Mouse (Mus musculus) hindbrain, embryonic 12.5 days (tissue): ENCODE results near the gene Oosp3. TPM values are rescaled to one million over a fixed set of nuclear protein-coding genes. Genes with fewer than 3 reads are reported as not detected.

Experiments used
- ATAC-seq: fragments of 200-750 bp; cut with Nextera tagmentation; 2 replicates; pipeline ENCODE4 v1.8.0; 2017; ENCODE audit warnings: moderate TSS enrichment; ENCODE audit not compliant: low FRiP score
- H3K27ac ChIP-seq: fragments of 300-500 bp; sonication (generic); 2 replicates; pipeline ENCODE4 v1.5.1; 2016; ENCODE audit warnings: mild to moderate bottlenecking
- H3K27me3 ChIP-seq: fragments of 300-500 bp; sonication (generic); 2 replicates; pipeline ENCODE4 v1.6.1; 2016; ENCODE audit warnings: mild to moderate bottlenecking
- H3K36me3 ChIP-seq: fragments of 300-500 bp; sonication (generic); 2 replicates; pipeline ENCODE4 v1.6.1; 2016; ENCODE audit warnings: mild to moderate bottlenecking
- H3K4me1 ChIP-seq: fragments of 300-500 bp; sonication (generic); 2 replicates; pipeline ENCODE4 v1.6.1; 2016
- H3K4me2 ChIP-seq: fragments of 300-500 bp; sonication (generic); replicated peaks from 2 replicates; pipeline ENCODE4 v1.6.1; 2016; ENCODE audit warnings: mild to moderate bottlenecking
- H3K4me3 ChIP-seq: fragments of 300-500 bp; sonication (generic); 2 replicates; pipeline ENCODE4 v1.5.1; 2016; ENCODE audit warnings: mild to moderate bottlenecking
- H3K9ac ChIP-seq: fragments of 300-500 bp; sonication (generic); 2 replicates; pipeline ENCODE4 v1.6.1; 2016; ENCODE audit warnings: mild to moderate bottlenecking, moderate library complexity
- H3K9me3 ChIP-seq: fragments of 300-500 bp; sonication (generic); replicated peaks from 2 replicates; pipeline ENCODE4 v1.6.1; 2016; ENCODE audit warnings: mild to moderate bottlenecking
- WGBS: fragments of 180-500 bp; shearing (Covaris S2); methylation state at CpG from one replicate; pipeline ENCODE4 v1.1.7; 2016; 5-methylcytosine and 5-hydroxymethylcytosine counted together
- polyA plus RNA-seq: library from polyadenylated mRNA; unstranded; fragments of >200 nt; fragmentation: Nextera tagmentation; extraction: Ambion mirVana; gene quantifications from 2 replicates; pipeline ENCODE4 v1.2.1, GENCODE M21; 2016

Oosp3 gene
- polyA plus RNA-seq, result not detected in 2 replicates

- Histone ChIP-seq H3K4me1 (no peaks in the 10 kb centered on the region), H3K9me3 (no peaks in the 10 kb centered on the region), H3K27ac (no peak within 1 kb of the TSS), H3K36me3 (no peaks in the 10 kb centered on the region), H3K4me2 (no peak within 1 kb of the TSS), H3K9ac (no peak within 1 kb of the TSS), H3K4me3 (no peak within 1 kb of the TSS), H3K27me3 (no peaks in the 10 kb centered on the region)
- 95% methylated on average over 2 of the region's 2 CpGs for WGBS
- no peak for ATAC-seq
These were observed at the start of gene Oosp3 for GRCm38 (mm10) chr19:11696755-11697154. TSS of gene Oosp3 (plus strand) at chr19:11697055.

GRCm38 (mm10) chr19:11649564-11649963 lies 47.3 kb upstream of the Oosp3 start:
- no peaks in the 10 kb centered on the region for H3K4me1 ChIP-seq
- WGBS, result 81% methylated on average over 4 of the region's 4 CpGs
- no peaks in the 10 kb centered on the region for H3K36me3 ChIP-seq
- no peak overlapping the region for H3K9ac ChIP-seq
- H3K27ac ChIP-seq, result no peak overlapping the region
- ATAC-seq, result no peak
- H3K4me3 ChIP-seq, result no peak overlapping the region
- H3K9me3 ChIP-seq, result no peaks in the 10 kb centered on the region
- no peaks in the 10 kb centered on the region for H3K27me3 ChIP-seq
- H3K4me2 ChIP-seq, result no peak overlapping the region

GRCm38 (mm10) chr19:11659142-11659541 lies 37.7 kb upstream of the Oosp3 start:
- Histone ChIP-seq H3K27ac (no peak overlapping the region), H3K9ac (no peak overlapping the region), H3K27me3 (no peaks in the 10 kb centered on the region), H3K4me3 (no peak overlapping the region), H3K4me1 (no peaks in the 10 kb centered on the region), H3K4me2 (no peak overlapping the region), H3K36me3 (no peaks in the 10 kb centered on the region), H3K9me3 (no peaks in the 10 kb centered on the region)
- 63% methylated on average over 2 of the region's 2 CpGs for WGBS
- no peak for ATAC-seq

DNA sequence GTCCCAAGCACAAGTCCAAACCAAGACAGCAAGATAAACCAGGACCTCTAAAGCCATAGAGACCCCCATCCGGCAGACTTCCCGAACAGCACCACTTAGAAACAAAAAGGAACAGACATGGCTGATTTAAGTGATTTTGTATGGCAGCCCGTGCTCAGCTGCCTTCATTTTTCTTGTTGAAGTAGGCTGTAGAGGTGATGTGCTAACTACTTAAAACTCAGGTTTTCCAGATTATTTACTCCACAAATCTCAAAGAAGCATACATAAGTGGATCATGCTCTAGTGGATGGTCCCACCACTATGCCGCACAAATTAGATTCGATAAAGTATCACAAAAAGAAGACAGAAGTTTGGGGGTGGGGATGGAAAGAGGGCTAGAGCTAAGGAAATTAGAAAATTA lies 36.4 kb upstream of the Oosp3 start, which contains the start of gene Oosp2:
Oosp2 (minus strand) TSS at position 101 of the 400 bp plus-strand sequence.
- H3K4me1 ChIP-seq, result no peaks in the 10 kb centered on the region
- WGBS, result 92% methylated on average over 5 of the region's 5 CpGs
- no peaks in the 10 kb centered on the region for H3K36me3 ChIP-seq
- no peak within 1 kb of the TSS for H3K4me3 ChIP-seq
- no peaks in the 10 kb centered on the region for H3K9me3 ChIP-seq
- ATAC-seq, result no peak
- H3K9ac ChIP-seq, result no peak within 1 kb of the TSS
- no peak within 1 kb of the TSS for H3K4me2 ChIP-seq
- H3K27ac ChIP-seq, result no peak within 1 kb of the TSS
- H3K27me3 ChIP-seq, result no peaks in the 10 kb centered on the region

- H3K9ac ChIP-seq, result no peak overlapping the region
- no peaks in the 10 kb centered on the region for H3K27me3 ChIP-seq
- no peak overlapping the region for H3K27ac ChIP-seq
- H3K4me1 ChIP-seq, result no peaks in the 10 kb centered on the region
- no peak for ATAC-seq
- H3K36me3 ChIP-seq, result no peaks in the 10 kb centered on the region
- no peak overlapping the region for H3K4me2 ChIP-seq
- no peak overlapping the region for H3K4me3 ChIP-seq
- H3K9me3 ChIP-seq, result no peaks in the 10 kb centered on the region
These were observed 35.3 kb upstream of the Oosp3 start for GRCm38 (mm10) chr19:11661562-11661961.

DNA sequence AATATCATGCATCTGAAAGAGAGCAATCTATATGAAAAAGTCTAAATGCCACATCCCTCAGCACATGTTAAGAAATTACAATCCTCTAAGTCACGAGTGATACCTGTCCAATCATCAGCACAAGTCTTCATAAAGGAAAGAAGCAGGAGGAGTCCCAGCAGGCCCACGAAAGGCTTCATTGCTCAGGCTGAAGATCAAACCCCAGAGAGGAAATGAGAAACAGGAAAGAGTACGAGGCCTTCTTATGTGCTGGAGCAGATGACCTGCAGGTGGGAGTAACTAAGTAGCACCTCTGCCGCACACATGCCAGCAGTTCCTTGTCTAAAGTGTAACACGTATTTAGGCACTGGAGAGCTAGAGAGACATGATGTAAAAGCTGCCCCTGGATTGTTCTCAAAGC lies 6.0 kb upstream of the Oosp3 start, which contains the start of gene Oosp1:
Oosp1 (minus strand) TSS at position 312 of the 400 bp plus-strand sequence.
- no peak for ATAC-seq
- Histone ChIP-seq H3K4me3 (no peak within 1 kb of the TSS), H3K27me3 (no peaks in the 10 kb centered on the region), H3K36me3 (no peaks in the 10 kb centered on the region), H3K4me2 (no peak within 1 kb of the TSS), H3K9ac (no peak within 1 kb of the TSS), H3K27ac (no peak within 1 kb of the TSS), H3K4me1 (no peaks in the 10 kb centered on the region), H3K9me3 (no peaks in the 10 kb centered on the region)
- 76% methylated on average over 5 of the region's 5 CpGs for WGBS

- no peak overlapping the region for H3K9ac ChIP-seq
- H3K27me3 ChIP-seq, result no peaks in the 10 kb centered on the region
- no peaks in the 10 kb centered on the region for H3K36me3 ChIP-seq
- no peak overlapping the region for H3K4me2 ChIP-seq
- no peaks in the 10 kb centered on the region for H3K9me3 ChIP-seq
- H3K4me1 ChIP-seq, result no peaks in the 10 kb centered on the region
- WGBS, result 68% methylated on average over 1 of the region's 1 CpGs
- no peak for ATAC-seq
- no peak overlapping the region for H3K4me3 ChIP-seq
- H3K27ac ChIP-seq, result no peak overlapping the region
These were observed 5.4 kb upstream of the Oosp3 start for GRCm38 (mm10) chr19:11691454-11691853.

DNA sequence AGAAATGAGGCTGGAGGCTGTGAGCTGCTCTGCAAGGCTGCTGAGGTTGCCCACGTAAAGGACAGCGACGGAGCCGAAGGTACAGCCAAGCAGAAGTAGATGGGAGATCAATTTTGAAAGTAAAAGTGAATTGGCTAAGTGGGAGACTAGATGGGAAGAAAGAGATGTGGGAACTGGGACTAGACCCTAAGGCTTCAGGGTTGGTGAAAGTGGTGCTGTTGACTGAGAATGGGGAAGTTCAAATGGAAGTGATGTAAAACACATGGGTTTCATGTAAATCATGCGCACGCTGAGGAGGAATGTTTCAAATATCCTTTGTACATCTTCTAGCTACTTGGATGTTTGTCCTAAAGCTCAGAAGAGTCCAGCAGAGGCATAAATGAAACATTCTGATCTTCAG lies 1.5 kb downstream of the Oosp3 start:
- no peaks in the 10 kb centered on the region for H3K27me3 ChIP-seq
- H3K4me1 ChIP-seq, result no peaks in the 10 kb centered on the region
- no peak overlapping the region for H3K27ac ChIP-seq
- no peak overlapping the region for H3K4me3 ChIP-seq
- no peak overlapping the region for H3K4me2 ChIP-seq
- H3K9me3 ChIP-seq, result no peaks in the 10 kb centered on the region
- H3K9ac ChIP-seq, result no peak overlapping the region
- no peaks in the 10 kb centered on the region for H3K36me3 ChIP-seq
- WGBS, result 89% methylated on average over 6 of the region's 6 CpGs
- no peak for ATAC-seq

GRCm38 (mm10) chr19:11712451-11712850 lies 15.6 kb downstream of the Oosp3 start:
- Histone ChIP-seq H3K9me3 (no peaks in the 10 kb centered on the region), H3K9ac (no peak overlapping the region), H3K36me3 (no peaks in the 10 kb centered on the region), H3K4me3 (no peak overlapping the region), H3K4me1 (no peaks in the 10 kb centered on the region), H3K27me3 (no peaks in the 10 kb centered on the region), H3K27ac (no peak overlapping the region), H3K4me2 (no peak overlapping the region)
- no peak for ATAC-seq
- WGBS, result 83% methylated on average over 4 of the region's 4 CpGs

DNA sequence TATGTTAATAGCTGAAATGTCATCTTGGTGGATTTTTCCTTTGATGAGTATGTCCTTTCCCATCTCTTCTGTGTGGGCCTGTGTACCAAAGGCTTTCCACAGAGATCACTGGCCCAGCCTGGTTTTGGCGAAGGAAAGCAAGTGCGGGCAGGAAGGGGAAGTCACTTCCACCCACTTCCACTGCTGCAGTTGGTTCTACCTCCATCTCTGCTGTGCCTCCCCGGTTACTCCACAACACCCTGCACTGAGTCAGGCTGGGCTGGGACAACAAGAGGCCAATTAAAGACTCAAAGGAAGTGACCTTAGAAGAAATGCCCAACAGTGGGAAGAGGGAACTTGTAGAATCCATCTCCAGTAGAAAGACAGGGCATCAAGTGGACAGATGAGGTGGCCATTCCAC lies 23.2 kb downstream of the Oosp3 start:
- H3K9ac ChIP-seq, result no peak overlapping the region
- no peaks in the 10 kb centered on the region for H3K36me3 ChIP-seq
- H3K4me3 ChIP-seq, result no peak overlapping the region
- no peaks in the 10 kb centered on the region for H3K27me3 ChIP-seq
- ATAC-seq, result no peak
- H3K4me2 ChIP-seq, result no peak overlapping the region
- no peak overlapping the region for H3K27ac ChIP-seq
- H3K9me3 ChIP-seq, result no peaks in the 10 kb centered on the region
- H3K4me1 ChIP-seq, result no peaks in the 10 kb centered on the region
- 88% methylated on average over 3 of the region's 3 CpGs for WGBS

GRCm38 (mm10) chr19:11723870-11724269 lies 27.0 kb downstream of the Oosp3 start:
- no peak overlapping the region for H3K27ac ChIP-seq
- H3K4me2 ChIP-seq, result no peak overlapping the region
- no peak overlapping the region for H3K4me3 ChIP-seq
- WGBS, result 92% methylated on average over 2 of the region's 2 CpGs
- no peak overlapping the region for H3K9ac ChIP-seq
- H3K27me3 ChIP-seq, result no peaks in the 10 kb centered on the region
- no peaks in the 10 kb centered on the region for H3K9me3 ChIP-seq
- H3K4me1 ChIP-seq, result no peaks in the 10 kb centered on the region
- H3K36me3 ChIP-seq, result no peaks in the 10 kb centered on the region
- no peak for ATAC-seq

GRCm38 (mm10) chr19:11724275-11724674 lies 27.4 kb downstream of the Oosp3 start:
- H3K9me3 ChIP-seq, result no peaks in the 10 kb centered on the region
- 84% methylated on average over 6 of the region's 6 CpGs for WGBS
- ATAC-seq, result no peak
- no peak overlapping the region for H3K9ac ChIP-seq
- no peaks in the 10 kb centered on the region for H3K27me3 ChIP-seq
- no peak overlapping the region for H3K27ac ChIP-seq
- H3K4me3 ChIP-seq, result no peak overlapping the region
- H3K36me3 ChIP-seq, result no peaks in the 10 kb centered on the region
- no peaks in the 10 kb centered on the region for H3K4me1 ChIP-seq
- H3K4me2 ChIP-seq, result no peak overlapping the region

GRCm38 (mm10) chr19:11725915-11726314 lies 29.1 kb downstream of the Oosp3 start:
- no peaks in the 10 kb centered on the region for H3K36me3 ChIP-seq
- ATAC-seq, result no peak
- no peak overlapping the region for H3K9ac ChIP-seq
- no peak overlapping the region for H3K4me3 ChIP-seq
- H3K4me1 ChIP-seq, result no peaks in the 10 kb centered on the region
- H3K27me3 ChIP-seq, result no peaks in the 10 kb centered on the region
- H3K27ac ChIP-seq, result no peak overlapping the region
- no peaks in the 10 kb centered on the region for H3K9me3 ChIP-seq
- 89% methylated on average over 2 of the region's 2 CpGs for WGBS
- no peak overlapping the region for H3K4me2 ChIP-seq
